Mouse (Mus musculus) midbrain, postnatal 0 days (tissue): ENCODE results near the gene Ryr3. TPM values are rescaled to one million over a fixed set of nuclear protein-coding genes. Genes with fewer than 3 reads are reported as not detected.

Experiments used
- ATAC-seq: fragments of 200-750 bp; cut with Nextera tagmentation; 2 replicates; pipeline ENCODE4 v1.8.0; 2017; ENCODE audit warnings: moderate number of reproducible peaks, mild to moderate bottlenecking, moderate TSS enrichment, moderate library complexity; ENCODE audit not compliant: low FRiP score
- DNase-seq: peaks from one replicate; pipeline ENCODE4 v3.0.0-alpha.2; 2015; ENCODE audit warnings: low spot score
- H3K27ac ChIP-seq: fragments of 300-500 bp; sonication (generic); 2 replicates; pipeline ENCODE4 v1.5.1; 2014; ENCODE audit warnings: low read depth, mild to moderate bottlenecking, low read length, mixed read lengths
- H3K27me3 ChIP-seq: fragments of 300-500 bp; sonication (generic); 2 replicates; pipeline ENCODE4 v1.6.1; 2014; ENCODE audit warnings: low read length, control low read depth, mixed read lengths; ENCODE audit not compliant: insufficient read depth
- H3K36me3 ChIP-seq: fragments of 300-500 bp; sonication (generic); 2 replicates; pipeline ENCODE4 v1.6.1; 2014; ENCODE audit warnings: low read length, control low read depth, mixed read lengths; ENCODE audit not compliant: insufficient read depth
- H3K4me1 ChIP-seq: fragments of 300-500 bp; sonication (generic); 2 replicates; pipeline ENCODE4 v1.6.1; 2014; ENCODE audit warnings: mild to moderate bottlenecking, control low read depth, antibody characterized with exemption, low read length, mixed read lengths; ENCODE audit not compliant: insufficient read depth
- H3K4me2 ChIP-seq: fragments of 300-500 bp; sonication (generic); 2 replicates; pipeline ENCODE4 v1.6.1; 2014; ENCODE audit warnings: low read depth, mild to moderate bottlenecking, low read length, mixed read lengths; ENCODE audit not compliant: poor library complexity, severe bottlenecking
- H3K4me3 ChIP-seq: fragments of 300-500 bp; sonication (generic); 2 replicates; pipeline ENCODE4 v1.5.1; 2014; ENCODE audit warnings: low read depth, mild to moderate bottlenecking, low read length, moderate library complexity
- H3K9ac ChIP-seq: fragments of 300-500 bp; sonication (generic); replicated peaks from 2 replicates; pipeline ENCODE4 v1.6.1; 2014; ENCODE audit warnings: mild to moderate bottlenecking, low read length, moderate library complexity, mixed read lengths; ENCODE audit not compliant: poor library complexity, severe bottlenecking
- H3K9me3 ChIP-seq: fragments of 300-500 bp; sonication (generic); 2 replicates; pipeline ENCODE4 v1.6.1; 2016; ENCODE audit warnings: low read length, control low read depth
- CTCF ChIP-seq: IDR thresholded peaks from 2 replicates; pipeline ENCODE4 v1.5.1; 2016; ENCODE audit warnings: antibody characterized with exemption, mild to moderate bottlenecking
- WGBS: fragments of 180-500 bp; shearing (Covaris S2); extraction: QIAGEN DNeasy Blood & Tissue Kit; methylation state at CpG from one replicate; pipeline ENCODE4 v1.1.7; 2014; 5-methylcytosine and 5-hydroxymethylcytosine counted together
- polyA plus RNA-seq: library from polyadenylated mRNA; unstranded; fragments of >200 nt; fragmentation: Nextera tagmentation; extraction: Ambion mirVana; gene quantifications from 2 replicates; pipeline ENCODE4 v1.2.1, GENCODE M21; 2015
- total RNA-seq: library from RNA; depleted of rRNA; stranded (reverse); fragments of >200 nt; gene quantifications from 2 replicates; pipeline ENCODE4 v1.2.3, GENCODE M21; 2014

Gene Ryr3
- total and polyA plus RNA-seq, 2 experiments from 2014 or later, result 5.9 to 15.3 TPM

GRCm38 (mm10) chr2:112762006-112762405 lies 454.9 kb downstream of the Ryr3 start:
- ATAC-seq, result no peak
- no peak for DNase-seq
- H3K27me3 ChIP-seq, result no peaks in the 10 kb centered on the region
- H3K4me1 ChIP-seq, result no peaks in the 10 kb centered on the region
- H3K9me3 ChIP-seq, result no peaks in the 10 kb centered on the region
- peaks cover 5% of the 10 kb centered on the region; the same call in 1 of the 2 replicates for H3K36me3 ChIP-seq
- TF ChIP-seq CTCF, result no peak
- H3K9ac ChIP-seq, result no peak overlapping the region
- no peak overlapping the region for H3K27ac ChIP-seq
- 83% methylated on average over 2 of the region's 2 CpGs for WGBS
- no peak overlapping the region for H3K4me3 ChIP-seq
- no peak overlapping the region for H3K4me2 ChIP-seq

GRCm38 (mm10) chr2:112761196-112761913 lies 455.5 kb downstream of the Ryr3 start:
- no peak overlapping the region for H3K4me3 ChIP-seq
- H3K36me3 ChIP-seq, result peaks cover 5% of the 10 kb centered on the region; the same call in 1 of the 2 replicates
- no peak overlapping the region for H3K27ac ChIP-seq
- H3K4me2 ChIP-seq, result no peak overlapping the region
- TF ChIP-seq CTCF, result no peak
- no peaks in the 10 kb centered on the region for H3K27me3 ChIP-seq
- no peaks in the 10 kb centered on the region for H3K9me3 ChIP-seq
- ATAC-seq (no peak), DNase-seq (peak; percentile 65)
- WGBS, result 59% methylated on average over 6 of the region's 6 CpGs
- no peaks in the 10 kb centered on the region for H3K4me1 ChIP-seq
- H3K9ac ChIP-seq, result no peak overlapping the region

- DNase-seq (no peak), ATAC-seq (no peak)
- Histone ChIP-seq H3K27ac (no peak overlapping the region), H3K9me3 (no peaks in the 10 kb centered on the region), H3K36me3 (peaks cover 5% of the 10 kb centered on the region; the same call in 1 of the 2 replicates), H3K27me3 (no peaks in the 10 kb centered on the region), H3K9ac (no peak overlapping the region), H3K4me3 (no peak overlapping the region), H3K4me1 (no peaks in the 10 kb centered on the region), H3K4me2 (no peak overlapping the region)
- TF ChIP-seq CTCF, result no peak
- WGBS, result 69% methylated on average over 4 of the region's 4 CpGs
These were observed 456.2 kb downstream of the Ryr3 start for GRCm38 (mm10) chr2:112760692-112761091.

GRCm38 (mm10) chr2:112759678-112760077 lies 457.2 kb downstream of the Ryr3 start:
- TF ChIP-seq CTCF, result peak; percentile 15; the same call in 1 of the 2 replicates
- ATAC-seq, result no peak
- 76% methylated on average over 5 of the region's 5 CpGs for WGBS

GRCm38 (mm10) chr2:112758732-112759131 lies 458.2 kb downstream of the Ryr3 start:
- H3K36me3 ChIP-seq, result no peaks in the 10 kb centered on the region
- DNase-seq, result no peak
- H3K4me2 ChIP-seq, result no peak overlapping the region
- ATAC-seq, result no peak
- no peak overlapping the region for H3K9ac ChIP-seq
- 91% methylated on average over 2 of the region's 2 CpGs for WGBS
- H3K4me1 ChIP-seq, result no peaks in the 10 kb centered on the region
- no peak overlapping the region for H3K27ac ChIP-seq
- no peak for TF ChIP-seq CTCF
- no peaks in the 10 kb centered on the region for H3K9me3 ChIP-seq
- H3K4me3 ChIP-seq, result no peak overlapping the region
- no peaks in the 10 kb centered on the region for H3K27me3 ChIP-seq

More at GRCm38 (mm10) chr2:112759678-112760077, 457.2 kb downstream of the Ryr3 start:
- no peak overlapping the region for H3K4me2 ChIP-seq
- no peak for DNase-seq
- H3K27me3 ChIP-seq, result no peaks in the 10 kb centered on the region
- no peak overlapping the region for H3K27ac ChIP-seq
- H3K4me1 ChIP-seq, result no peaks in the 10 kb centered on the region
- H3K9me3 ChIP-seq, result no peaks in the 10 kb centered on the region
- H3K9ac ChIP-seq, result no peak overlapping the region
- peaks cover 5% of the 10 kb centered on the region; the same call in 1 of the 2 replicates for H3K36me3 ChIP-seq
- H3K4me3 ChIP-seq, result no peak overlapping the region

- H3K4me2 ChIP-seq, result no peak overlapping the region
- H3K4me3 ChIP-seq, result no peak overlapping the region
- WGBS, result 83% methylated on average over 4 of the region's 4 CpGs
- H3K36me3 ChIP-seq, result no peaks in the 10 kb centered on the region
- H3K27ac ChIP-seq, result no peak overlapping the region
- no peaks in the 10 kb centered on the region for H3K4me1 ChIP-seq
- ATAC-seq (no peak), DNase-seq (no peak)
- no peaks in the 10 kb centered on the region for H3K27me3 ChIP-seq
- TF ChIP-seq CTCF, result no peak
- H3K9ac ChIP-seq, result no peak overlapping the region
- no peaks in the 10 kb centered on the region for H3K9me3 ChIP-seq
These were observed 463.6 kb downstream of the Ryr3 start for GRCm38 (mm10) chr2:112753316-112753715.
